Mouse (Mus musculus) megakaryocyte-erythroid progenitor cell, adult 5 weeks (primary cell): ENCODE results near the gene Mrgprx2. TPM values are rescaled to one million over a fixed set of nuclear protein-coding genes. Genes with fewer than 3 reads are reported as not detected.

ENCODE experiments used
- polyA plus RNA-seq: library from polyadenylated mRNA; stranded (reverse); fragments of >175 nt; gene quantifications from 2 replicates; pipeline ENCODE4 v1.2.3, GENCODE M21; 2012

The Mrgprx2 gene
- not detected in 2 replicates for polyA plus RNA-seq

GRCm38 (mm10) chr7:48499221-48499620 lies at the start of gene Mrgprx2:
Gene Mrgprx2, minus strand, starts transcription at chr7:48499321.

GRCm38 (mm10) chr7:48456242-48456641 lies 42.9 kb downstream of the Mrgprx2 start, which contains the start of gene Mrgprb1:
Gene Mrgprb1, minus strand, starts transcription at chr7:48456342.

Other genes starting within 250 kb of the Mrgprx2 start
- gene Mrgprb8, start 110.8 kb downstream of the Mrgprx2 start, polyA plus RNA-seq: not detected in 2 replicates
- not detected in 2 replicates for gene Mrgprb1, start 43.0 kb downstream of the Mrgprx2 start, polyA plus RNA-seq
- 0.04 TPM in 1 of 2 replicates, not detected in the other for gene Mrgprb2, start 58.8 kb upstream of the Mrgprx2 start, polyA plus RNA-seq
- gene Mrgprb3, start 144.5 kb upstream of the Mrgprx2 start, polyA plus RNA-seq: not detected in 2 replicates